Mouse (Mus musculus) lung, embryonic 16.5 days (tissue): ENCODE results near the gene Hnrnpl. TPM values are rescaled to one million over a fixed set of nuclear protein-coding genes. Genes with fewer than 3 reads are reported as not detected.
A peak's percentile ranks its signal among the peaks of the same experiment; 100 is the strongest.

Source experiments
- ATAC-seq: fragments of 200-750 bp; cut with Nextera tagmentation; 2 replicates; pipeline ENCODE4 v1.8.0; 2017; ENCODE audit warnings: low read depth, mild to moderate bottlenecking, moderate library complexity
- H3K27ac ChIP-seq: fragments of 300-500 bp; sonication (generic); 2 replicates; pipeline ENCODE4 v1.5.1; 2014; ENCODE audit warnings: mild to moderate bottlenecking, control low read depth, low read length
- H3K27me3 ChIP-seq: fragments of 300-500 bp; sonication (generic); 2 replicates; pipeline ENCODE4 v1.6.1; 2014; ENCODE audit warnings: low read depth, low read length, mixed read lengths; ENCODE audit not compliant: control insufficient read depth, insufficient read depth
- H3K36me3 ChIP-seq: fragments of 300-500 bp; sonication (generic); 2 replicates; pipeline ENCODE4 v1.6.1; 2014; ENCODE audit warnings: low read length; ENCODE audit not compliant: control insufficient read depth, insufficient read depth
- H3K4me1 ChIP-seq: fragments of 300-500 bp; sonication (generic); replicated peaks from 2 replicates; pipeline ENCODE4 v1.6.1; 2014; ENCODE audit warnings: low read length, mixed read lengths; ENCODE audit not compliant: control insufficient read depth, insufficient read depth
- H3K4me2 ChIP-seq: fragments of 300-500 bp; sonication (generic); 2 replicates; pipeline ENCODE4 v1.6.1; 2014; ENCODE audit warnings: low read depth, low read length, control low read depth
- H3K4me3 ChIP-seq: fragments of 300-500 bp; sonication (generic); 2 replicates; pipeline ENCODE4 v1.5.1; 2014; ENCODE audit warnings: mild to moderate bottlenecking, low read length, control low read depth
- H3K9ac ChIP-seq: fragments of 300-500 bp; sonication (generic); 2 replicates; pipeline ENCODE4 v1.6.1; 2014; ENCODE audit warnings: low read length, control low read depth
- H3K9me3 ChIP-seq: fragments of 300-500 bp; sonication (generic); 2 replicates; pipeline ENCODE4 v1.6.1; 2016; ENCODE audit warnings: low read length; ENCODE audit not compliant: control insufficient read depth
- WGBS: fragments of 180-500 bp; shearing (Covaris S2); extraction: QIAGEN DNeasy Blood & Tissue Kit; methylation state at CpG from one replicate; pipeline ENCODE4 v1.1.7; 2014; 5-methylcytosine and 5-hydroxymethylcytosine counted together
- polyA plus RNA-seq: library from polyadenylated mRNA; unstranded; fragments of >200 nt; fragmentation: Nextera tagmentation; extraction: Ambion mirVana; gene quantifications from 2 replicates; pipeline ENCODE4 v1.2.1, GENCODE M21; 2015

Hnrnpl gene
- polyA plus RNA-seq, 1 experiment from 2014 or later: 226 TPM

- H3K36me3 ChIP-seq: peaks cover 7% of the 10 kb centered on the region
- H3K27ac ChIP-seq: no peak overlapping the region
- no peak overlapping the region for H3K4me3 ChIP-seq
- H3K4me1 ChIP-seq: no peaks in the 10 kb centered on the region
- H3K9me3 ChIP-seq: no peaks in the 10 kb centered on the region
- no peak overlapping the region for H3K9ac ChIP-seq
- ATAC-seq: no peak
- H3K27me3 ChIP-seq: no peaks in the 10 kb centered on the region
- no peak overlapping the region for H3K4me2 ChIP-seq
- WGBS: 91% methylated on average over 9 of the region's 9 CpGs
Observed at GRCm38 (mm10) chr7:28787884-28788283, 20.5 kb upstream of the Hnrnpl start.

- Histone ChIP-seq H3K36me3 (peaks cover 2% of the 10 kb centered on the region), H3K27ac (no peak within 1 kb of the TSS), H3K9me3 (no peaks in the 10 kb centered on the region), H3K4me3 (no peak within 1 kb of the TSS), H3K4me1 (no peaks in the 10 kb centered on the region), H3K9ac (0 out of 2 replicates have a peak within 1 kb of the TSS, but pooled peaks have one; percentile 1), H3K4me2 (no peak within 1 kb of the TSS), H3K27me3 (no peaks in the 10 kb centered on the region)
- no peak for ATAC-seq
- WGBS: 63% methylated on average over 5 of the region's 5 CpGs
Observed at GRCm38 (mm10) chr7:28788307-28789195, 19.8 kb upstream of the Hnrnpl start, which contains the start of gene Rinl. Rinl (plus strand) TSS chr7:28788969.

GRCm38 (mm10) chr7:28789235-28789634 is 19.1 kb upstream of the Hnrnpl start:
- Histone ChIP-seq H3K4me2 (no peak overlapping the region), H3K27me3 (no peaks in the 10 kb centered on the region), H3K4me1 (no peaks in the 10 kb centered on the region), H3K4me3 (no peak overlapping the region), H3K36me3 (no peaks in the 10 kb centered on the region; the same call in 1 of the 2 replicates), H3K27ac (no peak overlapping the region), H3K9me3 (no peaks in the 10 kb centered on the region), H3K9ac (0 out of 2 replicates have a peak overlapping the region, but pooled peaks have one; percentile 1)
- no peak for ATAC-seq
- WGBS: 51% methylated on average over 3 of the region's 3 CpGs

- Histone ChIP-seq H3K9ac (no peak overlapping the region), H3K36me3 (no peaks in the 10 kb centered on the region; the same call in 1 of the 2 replicates), H3K27me3 (no peaks in the 10 kb centered on the region), H3K4me3 (no peak overlapping the region), H3K4me1 (no peaks in the 10 kb centered on the region), H3K4me2 (no peak overlapping the region), H3K9me3 (no peaks in the 10 kb centered on the region), H3K27ac (no peak overlapping the region)
- 49% methylated on average over 8 of the region's 8 CpGs for WGBS
- peak; percentile 24; the same call in 1 of the 2 replicates for ATAC-seq
Observed at GRCm38 (mm10) chr7:28790066-28790806, 18.1 kb upstream of the Hnrnpl start.

- Histone ChIP-seq H3K4me1 (peaks cover 1% of the 10 kb centered on the region; the same call in 1 of the 2 replicates), H3K4me2 (no peak overlapping the region), H3K36me3 (no peaks in the 10 kb centered on the region), H3K27ac (no peak overlapping the region), H3K4me3 (no peak overlapping the region), H3K9ac (no peak overlapping the region), H3K27me3 (no peaks in the 10 kb centered on the region), H3K9me3 (no peaks in the 10 kb centered on the region)
- no peak for ATAC-seq
Observed at GRCm38 (mm10) chr7:28791706-28792105, 16.6 kb upstream of the Hnrnpl start.

GRCm38 (mm10) chr7:28792391-28793185 is 15.8 kb upstream of the Hnrnpl start:
- no peak overlapping the region for H3K27ac ChIP-seq

GRCm38 (mm10) chr7:28793834-28794233 is 14.5 kb upstream of the Hnrnpl start:
- H3K27me3 ChIP-seq: no peaks in the 10 kb centered on the region
- no peak overlapping the region for H3K9ac ChIP-seq
- ATAC-seq: no peak
- no peak overlapping the region for H3K4me3 ChIP-seq
- H3K4me1 ChIP-seq: peaks cover 5% of the 10 kb centered on the region; the same call in 1 of the 2 replicates
- H3K27ac ChIP-seq: no peak overlapping the region
- WGBS: 38% methylated on average over 2 of the region's 2 CpGs
- H3K36me3 ChIP-seq: no peaks in the 10 kb centered on the region
- H3K9me3 ChIP-seq: no peaks in the 10 kb centered on the region
- no peak overlapping the region for H3K4me2 ChIP-seq

More at GRCm38 (mm10) chr7:28792391-28793185, 15.8 kb upstream of the Hnrnpl start:
- no peak for ATAC-seq
- Histone ChIP-seq H3K9me3 (no peaks in the 10 kb centered on the region), H3K9ac (no peak overlapping the region), H3K4me2 (no peak overlapping the region), H3K4me1 (peaks cover 5% of the 10 kb centered on the region; the same call in 1 of the 2 replicates), H3K4me3 (no peak overlapping the region), H3K27me3 (no peaks in the 10 kb centered on the region), H3K36me3 (no peaks in the 10 kb centered on the region)
- 57% methylated on average over 13 of the region's 14 CpGs for WGBS

GRCm38 (mm10) chr7:28794496-28794895 is 13.8 kb upstream of the Hnrnpl start:
- no peaks in the 10 kb centered on the region for H3K36me3 ChIP-seq
- no peak for ATAC-seq
- H3K4me2 ChIP-seq: no peak overlapping the region
- WGBS: 66% methylated on average over 3 of the region's 3 CpGs
- H3K9me3 ChIP-seq: no peaks in the 10 kb centered on the region
- no peaks in the 10 kb centered on the region for H3K27me3 ChIP-seq
- no peak overlapping the region for H3K27ac ChIP-seq
- no peak overlapping the region for H3K9ac ChIP-seq
- no peak overlapping the region for H3K4me3 ChIP-seq
- H3K4me1 ChIP-seq: peaks cover 5% of the 10 kb centered on the region; the same call in 1 of the 2 replicates
